Mouse (Mus musculus) forebrain, embryonic 11.5 days (tissue): ENCODE data around the gene Aldh1a7. TPM values are rescaled to one million over a fixed set of nuclear protein-coding genes. Genes with fewer than 3 reads are reported as not detected.

Experiments used
- ATAC-seq: fragments of 200-750 bp; cut with Nextera tagmentation; replicated peaks from 2 replicates; pipeline ENCODE4 v1.8.0; 2017; ENCODE audit warnings: moderate TSS enrichment; ENCODE audit not compliant: low FRiP score
- DNase-seq: peaks from one replicate; pipeline ENCODE4 v3.0.0-alpha.2; 2017; ENCODE audit warnings: low spot score
- H3K27ac ChIP-seq: fragments of 300-500 bp; sonication (generic); 2 replicates; pipeline ENCODE4 v1.5.1; 2014; ENCODE audit warnings: low read depth, low read length
- H3K27me3 ChIP-seq: fragments of 300-500 bp; sonication (generic); 2 replicates; pipeline ENCODE4 v1.6.1; 2014; ENCODE audit warnings: mild to moderate bottlenecking, low read length, mixed read lengths; ENCODE audit not compliant: control insufficient read depth, insufficient read depth
- H3K36me3 ChIP-seq: fragments of 300-500 bp; sonication (generic); 2 replicates; pipeline ENCODE4 v1.6.1; 2014; ENCODE audit warnings: mild to moderate bottlenecking, low read length, moderate library complexity, mixed read lengths; ENCODE audit not compliant: control insufficient read depth, insufficient read depth
- H3K4me1 ChIP-seq: fragments of 300-500 bp; sonication (generic); replicated peaks from 2 replicates; pipeline ENCODE4 v1.6.1; 2014; ENCODE audit warnings: low read length, mixed read lengths; ENCODE audit not compliant: control insufficient read depth, insufficient read depth
- H3K4me2 ChIP-seq: fragments of 300-500 bp; sonication (generic); 2 replicates; pipeline ENCODE4 v1.6.1; 2014; ENCODE audit warnings: low read depth, mild to moderate bottlenecking, low read length, moderate library complexity, mixed read lengths; ENCODE audit not compliant: severe bottlenecking
- H3K4me3 ChIP-seq: fragments of 300-500 bp; sonication (generic); 2 replicates; pipeline ENCODE4 v1.5.1; 2014; ENCODE audit warnings: low read depth, low read length
- H3K9ac ChIP-seq: fragments of 300-500 bp; sonication (generic); 2 replicates; pipeline ENCODE4 v1.6.1; 2014; ENCODE audit warnings: low read length
- H3K9me3 ChIP-seq: fragments of 300-500 bp; sonication (generic); 2 replicates; pipeline ENCODE4 v1.6.1; 2016; ENCODE audit warnings: low read length, mixed read lengths; ENCODE audit not compliant: control insufficient read depth
- WGBS: fragments of 180-500 bp; shearing (Covaris S2); extraction: QIAGEN DNeasy Blood & Tissue Kit; methylation state at CpG from one replicate; pipeline ENCODE4 v1.1.7; 2014; 5-methylcytosine and 5-hydroxymethylcytosine counted together
- polyA plus RNA-seq: library from polyadenylated mRNA; unstranded; fragments of >200 nt; fragmentation: Nextera tagmentation; extraction: Ambion mirVana; gene quantifications from 2 replicates; pipeline ENCODE4 v1.2.1, GENCODE M21; 2014

Aldh1a7 gene
- 0.33 and 0.49 TPM in 2 replicates for polyA plus RNA-seq

GRCm38 (mm10) chr19:20727381-20727780 lies at the start of gene Aldh1a7:
Gene Aldh1a7 (minus strand): TSS chr19:20727562.
- no peaks in the 10 kb centered on the region for H3K27me3 ChIP-seq
- H3K36me3 ChIP-seq = no peaks in the 10 kb centered on the region
- no peak within 1 kb of the TSS for H3K27ac ChIP-seq
- ATAC-seq = peak; percentile 71; the same call in 1 of the 2 replicates
- DNase-seq = no peak
- no peak within 1 kb of the TSS for H3K4me3 ChIP-seq
- 59% methylated on average over 2 of the region's 2 CpGs for WGBS
- no peak within 1 kb of the TSS for H3K9ac ChIP-seq
- H3K4me2 ChIP-seq = no peak within 1 kb of the TSS
- no peaks in the 10 kb centered on the region for H3K9me3 ChIP-seq
- H3K4me1 ChIP-seq = no peaks in the 10 kb centered on the region

- Histone ChIP-seq H3K9ac (no peak overlapping the region), H3K4me1 (no peaks in the 10 kb centered on the region), H3K9me3 (no peaks in the 10 kb centered on the region), H3K36me3 (no peaks in the 10 kb centered on the region), H3K4me2 (no peak overlapping the region), H3K27me3 (no peaks in the 10 kb centered on the region), H3K4me3 (no peak overlapping the region), H3K27ac (no peak overlapping the region)
- ATAC-seq (no peak), DNase-seq (no peak)
- WGBS = 76% methylated on average over 2 of the region's 2 CpGs
These were observed 48.3 kb upstream of the Aldh1a7 start for GRCm38 (mm10) chr19:20775681-20776080.

GRCm38 (mm10) chr19:20773941-20774340 lies 46.6 kb upstream of the Aldh1a7 start:
- Histone ChIP-seq H3K4me1 (no peaks in the 10 kb centered on the region), H3K4me3 (no peak overlapping the region), H3K9me3 (no peaks in the 10 kb centered on the region), H3K27me3 (no peaks in the 10 kb centered on the region), H3K9ac (no peak overlapping the region), H3K36me3 (no peaks in the 10 kb centered on the region), H3K27ac (no peak overlapping the region), H3K4me2 (no peak overlapping the region)
- 93% methylated on average over 7 of the region's 7 CpGs for WGBS
- ATAC-seq (no peak), DNase-seq (no peak)

GRCm38 (mm10) chr19:20764214-20764613 lies 36.9 kb upstream of the Aldh1a7 start:
- 10% methylated on average over 1 of the region's 1 CpGs for WGBS
- ATAC-seq (peak; percentile 79), DNase-seq (no peak)
- H3K27ac ChIP-seq = no peak overlapping the region
- H3K4me3 ChIP-seq = no peak overlapping the region
- no peaks in the 10 kb centered on the region for H3K36me3 ChIP-seq
- no peak overlapping the region for H3K4me2 ChIP-seq
- H3K4me1 ChIP-seq = no peaks in the 10 kb centered on the region
- H3K9me3 ChIP-seq = no peaks in the 10 kb centered on the region
- no peak overlapping the region for H3K9ac ChIP-seq
- no peaks in the 10 kb centered on the region for H3K27me3 ChIP-seq

GRCm38 (mm10) chr19:20761675-20762426 lies 34.5 kb upstream of the Aldh1a7 start:
- H3K4me3 ChIP-seq = no peak overlapping the region
- H3K4me1 ChIP-seq = no peaks in the 10 kb centered on the region
- H3K4me2 ChIP-seq = no peak overlapping the region
- DNase-seq = no peak
- H3K9me3 ChIP-seq = no peaks in the 10 kb centered on the region
- no peak overlapping the region for H3K27ac ChIP-seq
- no peak overlapping the region for H3K9ac ChIP-seq
- ATAC-seq = no peak
- H3K36me3 ChIP-seq = no peaks in the 10 kb centered on the region
- WGBS = 75% methylated on average over 4 of the region's 4 CpGs
- no peaks in the 10 kb centered on the region for H3K27me3 ChIP-seq

- Histone ChIP-seq H3K4me3 (no peak overlapping the region), H3K27ac (no peak overlapping the region)
These were observed 33.8 kb upstream of the Aldh1a7 start for GRCm38 (mm10) chr19:20761119-20761518.

GRCm38 (mm10) chr19:20744630-20745029 lies 17.3 kb upstream of the Aldh1a7 start:
- Histone ChIP-seq H3K4me2 (no peak overlapping the region), H3K27ac (no peak overlapping the region), H3K9me3 (no peaks in the 10 kb centered on the region), H3K4me3 (no peak overlapping the region), H3K27me3 (no peaks in the 10 kb centered on the region), H3K9ac (no peak overlapping the region), H3K36me3 (no peaks in the 10 kb centered on the region), H3K4me1 (no peaks in the 10 kb centered on the region)
- 86% methylated on average over 1 of the region's 1 CpGs for WGBS
- ATAC-seq (no peak), DNase-seq (no peak)

More at GRCm38 (mm10) chr19:20761119-20761518, 33.8 kb upstream of the Aldh1a7 start:
- ATAC-seq (no peak), DNase-seq (no peak)
- Histone ChIP-seq H3K4me1 (no peaks in the 10 kb centered on the region), H3K27me3 (no peaks in the 10 kb centered on the region), H3K9ac (no peak overlapping the region), H3K36me3 (no peaks in the 10 kb centered on the region), H3K4me2 (no peak overlapping the region), H3K9me3 (no peaks in the 10 kb centered on the region)
- WGBS = 85% methylated on average over 3 of the region's 3 CpGs

- ATAC-seq = no peak
- DNase-seq = no peak
These were observed 916 bp upstream of the Aldh1a7 start for GRCm38 (mm10) chr19:20728278-20728677.

GRCm38 (mm10) chr19:20722913-20723312 lies 4.4 kb downstream of the Aldh1a7 start:
- H3K4me2 ChIP-seq = no peak overlapping the region
- no peak overlapping the region for H3K27ac ChIP-seq
- DNase-seq (no peak), ATAC-seq (no peak)
- H3K27me3 ChIP-seq = no peaks in the 10 kb centered on the region
- no peak overlapping the region for H3K4me3 ChIP-seq
- no peaks in the 10 kb centered on the region for H3K36me3 ChIP-seq
- no peak overlapping the region for H3K9ac ChIP-seq
- H3K4me1 ChIP-seq = no peaks in the 10 kb centered on the region
- H3K9me3 ChIP-seq = no peaks in the 10 kb centered on the region
- 79% methylated on average over 2 of the region's 2 CpGs for WGBS

More at GRCm38 (mm10) chr19:20728278-20728677, 916 bp upstream of the Aldh1a7 start:
- Histone ChIP-seq H3K27ac (no peak overlapping the region), H3K4me3 (no peak overlapping the region), H3K9ac (no peak overlapping the region), H3K9me3 (no peaks in the 10 kb centered on the region), H3K27me3 (no peaks in the 10 kb centered on the region), H3K4me1 (no peaks in the 10 kb centered on the region), H3K4me2 (no peak overlapping the region), H3K36me3 (no peaks in the 10 kb centered on the region)
- WGBS = 83% methylated on average over 1 of the region's 1 CpGs
